Mouse (Mus musculus) heart, adult 8-10 months (tissue): ENCODE results near the gene Ppcs. TPM values are rescaled to one million over a fixed set of nuclear protein-coding genes. Genes with fewer than 3 reads are reported as not detected.
A peak's percentile ranks its signal among the peaks of the same experiment; 100 is the strongest.

ENCODE experiments used
- DNase-seq: peaks from one replicate; pipeline ENCODE4 v3.0.0; 2022; ENCODE audit warnings: low spot score
- total RNA-seq, 4 experiments: library from RNA; stranded (reverse); gene quantifications; 2 replicates each; pipeline ENCODE4 v1.2.4; 2022

The Ppcs gene
- total RNA-seq, 4 experiments from 2014 or later: 6.2 to 13.3 (median 11.9) TPM

DNA sequence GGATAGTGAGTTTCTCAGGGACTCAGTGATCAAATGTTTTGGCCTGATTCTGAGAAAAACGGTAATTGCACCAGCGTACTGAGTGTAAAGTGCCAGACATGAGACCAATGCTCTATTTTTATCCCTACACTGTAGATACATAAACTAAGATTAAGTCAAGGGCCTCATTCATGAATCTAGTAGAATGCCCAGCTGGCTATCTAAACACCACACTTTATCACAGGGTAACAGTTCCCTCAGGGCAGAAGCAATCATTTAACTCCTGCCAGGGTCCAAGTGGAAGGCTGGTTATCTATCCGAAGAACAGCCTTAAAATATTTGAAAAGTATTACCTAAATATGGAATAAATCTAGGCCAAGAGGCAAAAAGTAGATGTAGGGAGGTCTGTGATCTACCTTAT lies 4.3 kb downstream of the Ppcs start:
- no peak for DNase-seq

DNA sequence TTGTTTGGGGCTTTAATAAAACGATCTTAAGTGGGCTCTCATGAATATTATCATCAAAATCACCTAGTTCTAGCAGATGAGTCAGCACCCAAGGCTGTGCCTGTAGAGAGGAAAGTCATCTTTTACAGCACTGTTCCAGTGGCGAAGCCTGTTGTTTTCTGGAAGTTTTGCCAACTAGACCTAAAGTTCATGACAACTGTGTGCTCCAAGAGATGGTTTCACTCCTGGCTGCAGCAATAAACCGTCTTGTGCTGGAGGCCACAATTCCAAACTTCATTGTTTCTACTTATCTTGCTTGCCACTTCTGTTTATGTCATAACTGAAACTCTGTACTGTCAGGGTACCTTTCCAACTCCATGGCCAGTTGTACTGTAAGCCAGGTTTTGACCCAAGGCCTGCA lies 5.0 kb downstream of the Ppcs start:
- no peak for DNase-seq

DNA sequence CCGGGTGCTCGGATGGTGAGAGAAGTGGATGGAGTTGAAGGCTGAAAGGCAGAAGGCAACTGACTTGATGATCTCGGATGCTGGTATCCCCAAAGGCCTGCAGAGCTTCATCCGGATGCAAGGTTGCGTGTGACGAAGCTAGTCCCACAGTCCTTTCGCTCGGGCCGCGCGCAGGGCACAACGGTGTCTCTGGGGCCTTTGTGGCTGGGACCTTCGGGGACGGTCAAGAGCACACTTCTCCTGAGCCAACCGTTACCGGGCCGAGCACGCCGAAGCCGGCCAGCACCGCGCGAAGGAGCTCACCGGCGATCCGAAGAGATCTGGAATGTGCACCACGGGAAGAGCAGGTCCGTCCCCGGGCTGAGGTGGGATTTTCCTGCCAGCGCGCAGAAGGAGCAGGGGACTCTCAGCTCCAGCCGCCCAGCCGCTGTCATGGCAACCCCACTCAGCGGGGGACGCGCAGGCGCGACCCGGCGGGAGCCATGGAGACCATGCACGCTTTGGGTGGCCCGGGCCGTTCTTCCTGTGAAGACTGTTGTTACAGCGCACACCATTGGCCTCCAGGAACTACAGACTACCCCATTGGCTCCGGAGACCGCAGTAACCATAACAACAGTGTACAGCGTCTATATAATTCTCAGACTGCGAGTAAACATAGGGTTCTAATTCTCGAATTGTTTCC lies 7.0 kb downstream of the Ppcs start, which contains the start of gene Ccdc30:
Gene Ccdc30, minus strand, starts transcription at position 450 of the 682 bp plus-strand sequence.
- DNase-seq: peak; percentile 80

DNA sequence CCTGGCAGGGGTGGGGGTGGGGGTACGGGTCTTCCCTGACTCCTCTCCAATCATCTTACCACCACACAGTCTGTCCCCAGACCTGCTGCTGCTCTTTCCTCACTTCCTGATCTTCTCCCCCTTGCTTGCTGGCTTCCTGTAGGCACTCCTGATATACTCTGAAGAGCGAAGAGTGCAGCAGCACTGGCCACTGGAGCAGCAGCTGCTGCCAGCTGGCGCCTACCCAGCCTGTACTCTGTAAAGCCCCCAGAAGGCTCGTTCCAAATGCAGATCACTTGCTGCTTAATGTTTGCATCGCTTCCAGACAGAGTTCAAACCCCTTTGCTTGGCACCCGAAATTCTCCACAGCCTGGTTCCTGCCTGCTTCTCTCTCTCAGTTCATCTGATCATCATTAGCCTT lies 9.4 kb downstream of the Ppcs start:
- no peak for DNase-seq

DNA sequence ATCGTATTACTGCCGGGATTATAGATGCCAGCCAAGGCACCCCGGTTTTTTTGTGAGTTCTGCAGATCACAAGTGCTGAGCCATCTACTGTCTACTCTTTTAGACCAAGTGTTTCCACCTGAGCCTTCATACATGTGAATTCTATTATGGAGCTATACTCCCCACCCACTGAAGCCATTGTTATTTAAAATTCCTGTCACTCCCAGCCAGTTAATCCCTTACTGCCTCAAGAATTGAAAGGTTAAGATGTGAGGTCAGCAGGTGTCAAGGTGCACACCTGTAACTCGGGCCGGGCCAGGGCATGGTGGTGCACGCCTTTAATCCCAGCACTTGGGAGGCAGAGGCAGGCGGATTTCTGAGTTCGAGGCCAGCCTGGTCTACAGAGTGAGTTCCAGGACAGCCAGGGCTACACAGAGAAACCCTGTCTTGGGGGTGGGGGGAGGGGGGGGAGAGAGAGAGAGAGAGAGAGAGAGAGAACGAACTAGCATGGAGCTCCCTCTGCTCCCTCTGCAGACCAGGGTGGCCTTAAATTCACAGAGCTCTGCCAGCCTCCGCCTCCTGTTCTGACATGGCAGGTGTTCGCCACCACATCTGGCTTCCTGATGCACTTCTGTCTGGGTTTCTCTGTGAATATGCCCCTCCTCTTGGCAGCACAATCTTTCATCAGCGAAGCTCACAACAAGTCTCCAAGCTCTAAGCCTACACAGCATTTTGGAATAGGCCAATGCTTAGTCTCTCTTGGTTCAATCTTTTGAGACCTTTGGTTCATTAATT lies 10.2 kb downstream of the Ppcs start:
- no peak for DNase-seq

DNA sequence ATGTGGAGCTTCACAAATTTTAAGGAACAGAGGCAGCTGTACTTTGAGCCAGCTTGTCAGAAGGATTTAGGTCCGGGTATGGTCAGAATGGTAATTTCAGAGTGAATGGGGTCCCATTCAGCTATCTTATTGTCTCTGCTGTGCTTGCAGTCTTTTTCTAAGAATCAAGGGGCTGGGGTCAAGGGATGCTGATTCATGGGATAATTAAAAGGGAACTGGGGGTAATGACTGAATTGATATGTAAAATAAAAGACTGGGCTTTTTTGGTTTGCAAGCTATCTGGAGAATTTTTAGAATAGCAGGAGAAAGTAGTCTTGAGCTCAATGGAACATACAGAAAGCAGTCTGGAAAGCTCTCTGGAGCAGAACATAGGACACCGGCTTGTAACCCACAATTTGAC lies 18.8 kb downstream of the Ppcs start:
- DNase-seq: no peak

DNA sequence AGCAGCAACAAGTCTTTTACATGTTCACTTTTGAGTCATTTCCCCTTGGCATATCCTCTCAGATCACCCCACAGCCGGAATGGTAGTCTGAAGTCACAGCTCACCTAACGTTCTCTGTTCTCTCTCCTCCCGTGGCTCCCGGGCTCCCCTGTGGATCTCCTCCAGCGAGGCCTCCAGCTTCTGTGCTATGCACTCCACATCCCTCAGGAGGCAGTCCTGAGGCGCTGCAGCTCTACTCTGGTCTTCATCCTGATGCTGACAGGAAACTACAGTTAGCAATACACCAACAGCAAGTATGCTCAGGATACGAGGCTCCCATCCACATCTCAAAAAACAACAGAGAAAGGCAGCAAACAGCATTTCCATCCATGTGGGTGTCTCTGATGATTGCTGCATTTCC lies 21.3 kb downstream of the Ppcs start:
- no peak for DNase-seq

DNA sequence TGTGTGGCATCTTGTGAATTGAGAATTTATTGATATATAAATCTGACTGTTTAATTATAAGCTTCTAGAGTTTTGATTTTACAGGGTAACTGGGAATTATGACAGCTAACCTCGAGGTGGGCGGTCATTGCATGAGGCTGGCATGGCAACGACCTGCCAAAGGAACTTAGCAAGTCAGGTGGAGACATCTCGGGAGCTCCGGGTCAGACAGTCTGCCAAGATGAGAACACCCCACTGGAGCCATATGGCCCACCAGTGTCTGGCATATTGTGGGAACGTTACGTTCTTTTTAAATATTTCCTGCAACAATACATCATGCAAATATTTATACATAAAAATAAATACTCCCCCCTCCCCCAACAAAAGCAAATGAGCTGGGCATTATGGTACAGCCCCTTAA lies 23.5 kb downstream of the Ppcs start:
- DNase-seq: no peak

DNA sequence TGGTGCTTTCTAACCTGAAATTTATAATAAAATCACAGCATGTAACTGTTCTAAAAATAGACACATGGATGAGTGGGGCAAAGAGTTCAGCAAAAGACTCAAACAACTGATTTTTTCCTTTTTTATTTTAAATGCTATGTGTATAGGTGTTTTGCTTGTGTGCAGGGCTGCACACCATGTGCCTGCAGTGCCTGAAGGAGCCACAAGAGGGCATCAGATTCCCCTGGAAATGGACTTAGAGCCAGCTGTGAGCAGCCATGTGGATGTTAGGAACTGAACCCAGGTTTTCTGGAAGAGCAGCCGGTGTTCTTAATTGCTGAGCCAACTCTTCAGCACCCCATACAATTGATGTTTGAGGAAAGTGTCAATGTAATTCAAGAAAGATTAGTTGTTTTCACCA lies 31.9 kb downstream of the Ppcs start:
- DNase-seq: no peak

DNA sequence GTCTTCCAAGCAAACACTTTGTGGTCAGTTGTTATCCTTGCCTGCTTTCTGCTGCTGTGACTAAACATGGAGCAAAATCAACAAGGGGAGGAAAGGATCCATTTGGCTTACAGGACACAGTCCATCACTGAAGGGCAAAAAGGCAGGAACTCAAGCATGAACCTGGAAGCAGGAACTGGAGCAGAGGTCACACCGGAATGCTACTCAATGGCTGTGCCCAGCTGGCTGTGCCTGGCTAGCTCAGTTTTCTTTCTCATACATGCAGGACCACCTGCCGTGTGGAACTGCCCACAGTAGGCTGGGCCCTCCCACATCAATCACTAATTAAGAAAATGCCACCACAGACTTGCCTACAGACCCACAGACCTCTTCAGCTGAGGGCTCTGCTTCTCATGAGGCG lies 33.0 kb downstream of the Ppcs start:
- DNase-seq: no peak

DNA sequence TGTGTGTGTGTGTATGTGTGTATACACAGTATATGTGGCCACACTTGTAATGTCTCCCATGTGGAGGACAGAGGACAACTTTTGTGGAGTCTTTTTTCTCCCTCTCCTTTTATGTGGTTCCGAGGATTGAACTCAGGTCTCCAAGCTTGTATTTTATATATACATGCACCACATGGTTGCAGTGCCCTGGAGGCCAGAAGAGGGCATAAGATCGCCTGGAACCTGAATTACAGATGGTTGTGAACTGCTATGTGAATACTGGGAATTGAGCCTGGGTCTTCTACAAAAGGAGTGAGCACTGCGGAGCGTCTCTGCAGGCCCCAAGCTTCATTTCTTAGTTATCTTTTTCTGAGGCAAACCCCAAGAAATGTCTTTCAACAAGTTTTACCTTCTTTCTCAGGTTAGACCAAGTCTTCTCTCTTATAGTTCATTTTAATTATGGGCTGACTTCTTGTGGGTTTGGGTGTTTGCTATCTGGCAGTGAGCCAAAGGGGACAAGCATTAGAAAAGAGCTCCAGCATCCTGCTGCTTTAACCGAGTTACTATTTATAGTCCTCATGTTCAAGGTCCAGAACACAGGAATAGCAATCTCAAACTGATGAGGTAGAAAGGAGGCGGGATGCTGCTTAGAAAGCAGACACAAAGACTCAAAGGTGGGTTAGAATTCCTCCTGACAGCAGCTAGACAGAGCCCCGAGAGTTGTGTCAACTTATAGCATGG lies 40.6 kb downstream of the Ppcs start:
- no peak for DNase-seq

DNA sequence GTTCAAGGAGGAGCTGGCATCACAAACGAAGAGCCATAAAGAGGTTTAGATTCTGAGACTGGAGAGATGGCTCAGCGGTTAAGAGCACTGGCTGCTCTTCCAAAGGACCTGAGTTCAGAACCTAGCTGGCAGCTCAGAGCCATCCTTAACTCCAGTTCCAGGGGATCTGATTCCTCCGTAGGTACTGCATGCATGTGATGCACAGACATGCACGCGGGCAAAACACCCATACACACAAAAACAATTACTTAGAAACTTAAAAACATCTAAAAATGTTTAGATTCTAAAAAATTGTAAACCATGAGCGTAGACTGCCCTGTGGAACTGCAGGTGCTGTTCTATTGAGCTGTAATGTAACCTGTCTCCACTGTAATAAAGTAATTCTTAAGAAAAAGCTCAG lies 52.8 kb downstream of the Ppcs start:
- DNase-seq: no peak

Other genes starting within 250 kb of the Ppcs start
- gene Zfp691, start 248.2 kb downstream of the Ppcs start, total RNA-seq: 10 to 100 TPM; 19.3 to 23.9 (median 22.6) TPM
- under 1 TPM in 1 of 4 experiments, not detected in 3; 0.17 TPM for gene Ermap, start 232.4 kb downstream of the Ppcs start, total RNA-seq
- 10 to 100 TPM; 14.8 to 17.5 (median 15.8) TPM for gene Svbp, start 227.1 kb downstream of the Ppcs start, total RNA-seq
- gene Tmem269, start 204.2 kb downstream of the Ppcs start, total RNA-seq: not detected
- gene AU022252, start 189.7 kb downstream of the Ppcs start, total RNA-seq: 10 to 100 TPM; 15.8 to 26.5 (median 22.3) TPM
- 10 to 100 TPM in 2 of 4 experiments, 1 to 10 TPM in 2; 9.1 to 10.8 (median 10.3) TPM for gene P3h1, start 189.5 kb downstream of the Ppcs start, total RNA-seq
- gene Cldn19, start 167.0 kb downstream of the Ppcs start, total RNA-seq: not detected
- 100 to 1,000 TPM; 675 to 878 (median 780) TPM for gene Ybx1, start 127.8 kb downstream of the Ppcs start, total RNA-seq
- gene Ppih, start 101.9 kb downstream of the Ppcs start, total RNA-seq: 10 to 100 TPM in 2 of 4 experiments, 1 to 10 TPM in 2; 7.8 to 11.9 (median 9.5) TPM
- gene Ccdc30, start 6.9 kb downstream of the Ppcs start, total RNA-seq: 1 to 10 TPM in 1 of 4 experiments, under 1 TPM in 2, not detected in 1; 0.19 to 1.3 (median 0.44) TPM
- gene Zmynd12, start 394 bp upstream of the Ppcs start, total RNA-seq: not detected
- 1 to 10 TPM in 1 of 4 experiments, under 1 TPM in 3; 0.38 to 1.1 (median 0.72) TPM for gene Rimkla, start 70.2 kb upstream of the Ppcs start, total RNA-seq
- gene Foxj3, start 114.6 kb upstream of the Ppcs start, total RNA-seq: 10 to 100 TPM; 29.3 to 31.3 (median 29.7) TPM
- 1 to 10 TPM; 3.6 to 6.7 (median 5.8) TPM for gene Frg2f1, start 117.1 kb upstream of the Ppcs start, total RNA-seq
- gene Guca2a, start 215.3 kb upstream of the Ppcs start, total RNA-seq: not detected
- gene Guca2b, start 236.5 kb upstream of the Ppcs start, total RNA-seq: under 1 TPM in 2 of 4 experiments, not detected in 2; 0.49 to 0.75 TPM